Mouse (Mus musculus): ENCODE measurements around the gene 2810408A11Rik. TPM values are rescaled to one million over a fixed set of nuclear protein-coding genes. Genes with fewer than 3 reads are reported as not detected.
A peak's percentile ranks its signal among the peaks of the same experiment; 100 is the strongest.

The 2810408A11Rik gene
- polyA plus RNA-seq (2014; fragmentation: Nextera tagmentation; extraction: Ambion mirVana), result 5.4 and 7.6 TPM in 2 replicates

GRCm38 (mm10) chr11:69900471-69901405 is at the start of gene 2810408A11Rik, which contains the start of gene Neurl4:
Gene 2810408A11Rik, minus strand, starts transcription at chr11:69900987.
Gene Neurl4, plus strand, starts transcription at chr11:69901072.
- no peaks in the 10 kb centered on the region for H3K27me3 ChIP-seq (ENCODE audit: control insufficient read depth, insufficient read depth, low read length)
- H3K9ac ChIP-seq, result peak within 1 kb of the TSS; percentile 99
- DNase-seq (ENCODE audit: low spot score), result peak; percentile 91
- under 1% methylated on average over 38 of the region's 38 CpGs for WGBS
- peak within 1 kb of the TSS; percentile 98 for H3K4me2 ChIP-seq (replicated peaks)
- no peaks in the 10 kb centered on the region for H3K9me3 ChIP-seq (ENCODE audit: control insufficient read depth, low read length)
- peaks cover 22% of the 10 kb centered on the region for H3K36me3 ChIP-seq (replicated peaks; ENCODE audit: control insufficient read depth, insufficient read depth)
- peak within 1 kb of the TSS; percentile 93 for H3K4me3 ChIP-seq (replicated peaks; ENCODE audit: low read length)
- peaks cover 29% of the 10 kb centered on the region for H3K4me1 ChIP-seq (replicated peaks; ENCODE audit: control insufficient read depth, insufficient read depth, low read length)
- peak within 1 kb of the TSS; percentile 99 for H3K27ac ChIP-seq
- ATAC-seq (ENCODE audit: low FRiP score), result peak; percentile 92

- 2% methylated on average over 14 of the region's 14 CpGs for WGBS
- Histone ChIP-seq H3K4me3 (replicated peaks; ENCODE audit: low read length) (peak overlapping the region; percentile 40), H3K4me1 (replicated peaks; ENCODE audit: control insufficient read depth, insufficient read depth, low read length) (peaks cover 6% of the 10 kb centered on the region; the same call in 1 of the 2 replicates), H3K27ac (no peak overlapping the region; the same call in 1 of the 2 replicates), H3K27me3 (ENCODE audit: control insufficient read depth, insufficient read depth, low read length) (peaks cover 13% of the 10 kb centered on the region), H3K4me2 (replicated peaks) (peak overlapping the region; percentile 58), H3K9ac (0 out of 2 replicates have a peak overlapping the region, but pooled peaks have one; percentile 42), H3K9me3 (ENCODE audit: control insufficient read depth, low read length) (no peaks in the 10 kb centered on the region), H3K36me3 (replicated peaks; ENCODE audit: control insufficient read depth, insufficient read depth) (no peaks in the 10 kb centered on the region; the same call in 1 of the 2 replicates)
- DNase-seq (ENCODE audit: low spot score), result peak; percentile 83
- ATAC-seq (ENCODE audit: low FRiP score), result peak; percentile 3; the same call in 1 of the 2 replicates
Measured at GRCm38 (mm10) chr11:69948763-69949150, 48.0 kb upstream of the 2810408A11Rik start.

- peak; percentile 82 for DNase-seq (ENCODE audit: low spot score)
- Histone ChIP-seq H3K36me3 (replicated peaks; ENCODE audit: control insufficient read depth, insufficient read depth) (no peaks in the 10 kb centered on the region; the same call in 1 of the 2 replicates), H3K4me1 (replicated peaks; ENCODE audit: control insufficient read depth, insufficient read depth, low read length) (peaks cover 6% of the 10 kb centered on the region; the same call in 1 of the 2 replicates), H3K27ac (no peak within 1 kb of the TSS; the same call in 1 of the 2 replicates), H3K4me2 (replicated peaks) (peak within 1 kb of the TSS; percentile 58), H3K4me3 (replicated peaks; ENCODE audit: low read length) (peak within 1 kb of the TSS; percentile 40), H3K9me3 (ENCODE audit: control insufficient read depth, low read length) (no peaks in the 10 kb centered on the region), H3K9ac (peak within 1 kb of the TSS; percentile 42; the same call in 1 of the 2 replicates), H3K27me3 (ENCODE audit: control insufficient read depth, insufficient read depth, low read length) (peaks cover 13% of the 10 kb centered on the region)
- peak; percentile 92 for ATAC-seq (ENCODE audit: low FRiP score)
- under 1% methylated on average over 34 of the region's 34 CpGs for WGBS
Measured at GRCm38 (mm10) chr11:69948066-69948762, 47.4 kb upstream of the 2810408A11Rik start, which contains the start of gene Slc2a4. Gene Slc2a4, minus strand, starts transcription at chr11:69948188.

GRCm38 (mm10) chr11:69947337-69948065 is 46.7 kb upstream of the 2810408A11Rik start:
- ATAC-seq (ENCODE audit: low FRiP score), result peak; percentile 35; the same call in 1 of the 2 replicates
- Histone ChIP-seq H3K9me3 (ENCODE audit: control insufficient read depth, low read length) (no peaks in the 10 kb centered on the region), H3K36me3 (replicated peaks; ENCODE audit: control insufficient read depth, insufficient read depth) (no peaks in the 10 kb centered on the region; the same call in 1 of the 2 replicates), H3K4me1 (replicated peaks; ENCODE audit: control insufficient read depth, insufficient read depth, low read length) (peaks cover 6% of the 10 kb centered on the region; the same call in 1 of the 2 replicates), H3K27me3 (ENCODE audit: control insufficient read depth, insufficient read depth, low read length) (peaks cover 13% of the 10 kb centered on the region), H3K27ac (no peak overlapping the region), H3K4me3 (replicated peaks; ENCODE audit: low read length) (peak overlapping the region; percentile 40), H3K9ac (peak overlapping the region; percentile 42; the same call in 1 of the 2 replicates), H3K4me2 (replicated peaks) (peak overlapping the region; percentile 58)
- DNase-seq (ENCODE audit: low spot score), result peak; percentile 36
- WGBS, result 3% methylated on average over 28 of the region's 29 CpGs

- no peak overlapping the region for H3K4me3 ChIP-seq (replicated peaks; ENCODE audit: low read length)
- H3K27ac ChIP-seq, result no peak overlapping the region
- no peak overlapping the region for H3K9ac ChIP-seq
- H3K27me3 ChIP-seq (ENCODE audit: control insufficient read depth, insufficient read depth, low read length), result peaks cover 13% of the 10 kb centered on the region
- no peaks in the 10 kb centered on the region for H3K9me3 ChIP-seq (ENCODE audit: control insufficient read depth, low read length)
- ATAC-seq (ENCODE audit: low FRiP score), result no peak
- DNase-seq (ENCODE audit: low spot score), result no peak
- peaks cover 6% of the 10 kb centered on the region; the same call in 1 of the 2 replicates for H3K4me1 ChIP-seq (replicated peaks; ENCODE audit: control insufficient read depth, insufficient read depth, low read length)
- H3K4me2 ChIP-seq (replicated peaks), result no peak overlapping the region
- WGBS, result 92% methylated on average over 18 of the region's 18 CpGs
- no peaks in the 10 kb centered on the region; the same call in 1 of the 2 replicates for H3K36me3 ChIP-seq (replicated peaks; ENCODE audit: control insufficient read depth, insufficient read depth)
Measured at GRCm38 (mm10) chr11:69945997-69946891, 45.5 kb upstream of the 2810408A11Rik start.

- H3K4me2 ChIP-seq (replicated peaks), result no peak overlapping the region
- peaks cover 6% of the 10 kb centered on the region; the same call in 1 of the 2 replicates for H3K4me1 ChIP-seq (replicated peaks; ENCODE audit: control insufficient read depth, insufficient read depth, low read length)
- no peak overlapping the region for H3K27ac ChIP-seq
- ATAC-seq (ENCODE audit: low FRiP score) (no peak), DNase-seq (ENCODE audit: low spot score) (no peak)
- 84% methylated on average over 13 of the region's 13 CpGs for WGBS
- no peaks in the 10 kb centered on the region; the same call in 1 of the 2 replicates for H3K36me3 ChIP-seq (replicated peaks; ENCODE audit: control insufficient read depth, insufficient read depth)
- H3K9me3 ChIP-seq (ENCODE audit: control insufficient read depth, low read length), result no peaks in the 10 kb centered on the region
- H3K27me3 ChIP-seq (ENCODE audit: control insufficient read depth, insufficient read depth, low read length), result peaks cover 13% of the 10 kb centered on the region
- H3K9ac ChIP-seq, result no peak overlapping the region
- no peak overlapping the region for H3K4me3 ChIP-seq (replicated peaks; ENCODE audit: low read length)
Measured at GRCm38 (mm10) chr11:69945216-69945615, 44.4 kb upstream of the 2810408A11Rik start.

GRCm38 (mm10) chr11:69940962-69941361 is 40.2 kb upstream of the 2810408A11Rik start:
- Histone ChIP-seq H3K9me3 (ENCODE audit: control insufficient read depth, low read length) (no peaks in the 10 kb centered on the region), H3K4me3 (replicated peaks; ENCODE audit: low read length) (no peak overlapping the region), H3K9ac (no peak overlapping the region), H3K36me3 (replicated peaks; ENCODE audit: control insufficient read depth, insufficient read depth) (no peaks in the 10 kb centered on the region; the same call in 1 of the 2 replicates), H3K4me2 (replicated peaks) (no peak overlapping the region), H3K27ac (no peak overlapping the region), H3K27me3 (ENCODE audit: control insufficient read depth, insufficient read depth, low read length) (peaks cover 26% of the 10 kb centered on the region), H3K4me1 (replicated peaks; ENCODE audit: control insufficient read depth, insufficient read depth, low read length) (no peaks in the 10 kb centered on the region; the same call in 1 of the 2 replicates)
- 74% methylated on average over 4 of the region's 4 CpGs for WGBS
- ATAC-seq (ENCODE audit: low FRiP score) (no peak), DNase-seq (ENCODE audit: low spot score) (no peak)

GRCm38 (mm10) chr11:69939731-69940130 is 38.9 kb upstream of the 2810408A11Rik start:
- Histone ChIP-seq H3K36me3 (replicated peaks; ENCODE audit: control insufficient read depth, insufficient read depth) (no peaks in the 10 kb centered on the region), H3K4me1 (replicated peaks; ENCODE audit: control insufficient read depth, insufficient read depth, low read length) (no peaks in the 10 kb centered on the region; the same call in 1 of the 2 replicates), H3K4me2 (replicated peaks) (no peak overlapping the region), H3K9ac (no peak overlapping the region), H3K27ac (no peak overlapping the region), H3K27me3 (ENCODE audit: control insufficient read depth, insufficient read depth, low read length) (peaks cover 32% of the 10 kb centered on the region), H3K4me3 (replicated peaks; ENCODE audit: low read length) (no peak overlapping the region), H3K9me3 (ENCODE audit: control insufficient read depth, low read length) (no peaks in the 10 kb centered on the region)
- ATAC-seq (ENCODE audit: low FRiP score) (no peak), DNase-seq (ENCODE audit: low spot score) (no peak)
- 93% methylated on average over 17 of the region's 17 CpGs for WGBS

Data from hindbrain, embryonic 14.5 days (tissue).